ENCODE assay signal across 9 mouse cellular contexts in the genomic region with DNA sequence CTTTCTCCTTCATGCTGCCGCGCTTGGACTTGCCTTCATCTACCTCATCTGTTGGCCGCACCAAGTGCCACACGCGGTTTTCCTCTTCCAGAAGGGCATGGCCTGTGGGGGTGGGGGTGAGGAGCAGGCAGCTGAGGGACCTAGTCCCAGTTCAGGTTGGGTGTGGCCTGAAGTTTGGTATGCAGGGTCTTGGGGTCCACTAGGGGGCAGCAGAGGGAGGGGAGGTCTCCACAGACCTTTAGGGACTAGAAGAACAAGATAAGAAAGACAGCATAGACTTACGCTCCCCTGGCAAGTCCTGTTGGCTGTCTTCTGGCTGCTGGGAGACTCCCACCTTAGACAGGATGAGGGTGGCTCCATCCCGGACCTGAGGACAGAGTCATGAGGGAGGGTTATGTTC. TPM values are rescaled to one million over a fixed set of nuclear protein-coding genes. Genes with fewer than 3 reads are reported as not detected.
DNase-seq lines count a peak whose midpoint lies in the region; ATAC-seq and TF ChIP-seq lines count a peak whose summit lies in the region.
"Had no signal": no experiment of that assay in that cellular context is flagged by ENCODE, and none has a peak within 500 bp of the region (broad histone marks: within the 10 kb centered on the region; RNA-seq: fewer than 3 reads in every experiment).

No protein-coding gene starts in this region.

- H3K27me3 ChIP-seq in testis, adult 2 months (ENCODE audit: control insufficient read depth, insufficient read depth, low read length): no peaks in the 10 kb centered on the region
- no peaks in the 10 kb centered on the region for H3K27me3 ChIP-seq in liver, embryonic 14.5 days (ENCODE audit: control insufficient read depth, insufficient read depth, low read length)
- H3K27me3 ChIP-seq: heart, embryonic 13.5 days had no signal

- no peak overlapping the region for H3K4me3 ChIP-seq in testis, adult 2 months (ENCODE audit: control insufficient read depth, low read depth, low read length)
- H3K4me3 ChIP-seq in bone marrow, adult 2 months (replicated peaks; ENCODE audit: control insufficient read depth, low read depth, low read length): no peak overlapping the region
- no peak overlapping the region for H3K4me3 ChIP-seq in liver, embryonic 14.5 days (ENCODE audit: insufficient read depth in 1 of 2, low read depth in 2 of 2, low read length in 2 of 2)
- H3K4me3 ChIP-seq: heart, embryonic 13.5 days had no signal

- no peak for DNase-seq in testis, postnatal 14 days (ENCODE audit: low spot score)
- DNase-seq in liver, embryonic 14.5 days (ENCODE audit: low read depth in 3 of 3, low spot score in 3 of 3): peak in 2 of 3 experiments; percentile 53 to 60
- peak; percentile 88 for DNase-seq in retina, postnatal 1 day
- no peak for DNase-seq in ovary, postnatal 10 days (ENCODE audit: low spot score)

- H3K4me1 ChIP-seq in testis, adult 2 months (ENCODE audit: control insufficient read depth, insufficient read depth, low read length): no peaks in the 10 kb centered on the region; the same call in 1 of the 2 replicates
- H3K4me1 ChIP-seq in bone marrow, adult 2 months (ENCODE audit: control insufficient read depth, insufficient read depth, low read length): no peaks in the 10 kb centered on the region
- no peaks in the 10 kb centered on the region for H3K4me1 ChIP-seq in liver, embryonic 14.5 days (replicated peaks; ENCODE audit: control insufficient read depth in 2 of 2, insufficient read depth in 2 of 2, low read length in 1 of 2)
- H3K4me1 ChIP-seq: heart, embryonic 13.5 days had no signal

- ATAC-seq in erythroblast, adult 5-6 weeks (replicated peaks; ENCODE audit: low FRiP score, poor library complexity, severe bottlenecking): peak; percentile 39
- ATAC-seq in hematopoietic stem cell, adult 5-6 weeks (replicated peaks in 1 of 2; ENCODE audit: insufficient read depth in 1 of 2, low FRiP score in 2 of 2, low TSS enrichment in 1 of 2, low read depth in 1 of 2, poor library complexity in 2 of 2, severe bottlenecking in 2 of 2): peak; percentile 48 to 81; a peak in 3 of 4 replicates
- ATAC-seq in liver, embryonic 14.5 days (ENCODE audit: insufficient read depth): peak; percentile 38; the same call in 1 of the 2 replicates

- no peak overlapping the region for H3K9ac ChIP-seq in liver, embryonic 14.5 days (replicated peaks)
- H3K9ac ChIP-seq: heart, embryonic 13.5 days had no signal

- no peak overlapping the region for H3K4me2 ChIP-seq in liver, embryonic 14.5 days (ENCODE audit: low read depth)
- H3K4me2 ChIP-seq: heart, embryonic 13.5 days had no signal

- H3K27ac ChIP-seq in testis, adult 2 months (ENCODE audit: control insufficient read depth, insufficient read depth, low read depth, low read length): no peak overlapping the region
- H3K27ac ChIP-seq in bone marrow, adult 2 months (ENCODE audit: control insufficient read depth, insufficient read depth, low read depth, low read length, poor library complexity): no peak overlapping the region
- no peak overlapping the region for H3K27ac ChIP-seq in liver, embryonic 14.5 days
- H3K27ac ChIP-seq: heart, embryonic 13.5 days had no signal

- peak; percentile 62 for TF ChIP-seq CTCF in testis, adult 2 months (IDR thresholded peaks at IDR 0.05; ENCODE audit: control insufficient read depth, insufficient read depth, insufficient replicate concordance, low read depth, low read length)
- peak; percentile 81 for TF ChIP-seq CTCF in bone marrow, adult 2 months (IDR thresholded peaks at IDR 0.05; ENCODE audit: control insufficient read depth, insufficient read depth, low read length)
- peak; percentile 85 for TF ChIP-seq CTCF in liver, embryonic 14.5 days (IDR thresholded peaks at IDR 0.05; ENCODE audit: low read depth)

- no peak for TF ChIP-seq POLR2A in testis, adult 2 months (IDR thresholded peaks at IDR 0.05; ENCODE audit: control insufficient read depth, low read depth, low read length)
- TF ChIP-seq POLR2A in bone marrow, adult 2 months (IDR thresholded peaks at IDR 0.05; ENCODE audit: borderline replicate concordance, control insufficient read depth, low read depth, low read length): no peak

- H3K9me3 ChIP-seq in liver, embryonic 14.5 days (ENCODE audit: control insufficient read depth, low read length): no peaks in the 10 kb centered on the region
- H3K9me3 ChIP-seq: heart, embryonic 13.5 days had no signal

- no peak for TF ChIP-seq EP300 in liver, embryonic 14.5 days (IDR thresholded peaks at IDR 0.05; ENCODE audit: low read depth)

- WGBS in bone marrow, adult 2 months: 57% methylated on average over 7 of the region's 7 CpGs
- WGBS in liver, embryonic 14.5 days (ENCODE audit: insufficient replicate concordance): 44% methylated on average over 7 of the region's 7 CpGs

- no peaks in the 10 kb centered on the region; the same call in 1 of the 2 replicates for H3K36me3 ChIP-seq in testis, adult 2 months (ENCODE audit: control insufficient read depth, insufficient read depth, low read length)
- no peaks in the 10 kb centered on the region; the same call in 1 of the 2 replicates for H3K36me3 ChIP-seq in liver, embryonic 14.5 days (replicated peaks; ENCODE audit: control insufficient read depth, insufficient read depth, low read depth)

RNA-seq across cellular contexts. Expression of gene Mapk11, which starts 8.5 kb away (rescaled TPM):
- 2.0 and 2.6 TPM in 2 replicates for polyA plus RNA-seq in testis, adult 2 months (2012; rRNA removed)
- polyA plus RNA-seq in bone marrow, adult 2 months (2011; ENCODE audit: insufficient read depth, insufficient read length, low replicate concordance, missing spikeins): 5.7 and 7.6 TPM in 2 replicates
- total RNA-seq in erythroblast, adult 5-6 weeks (2015; ENCODE audit: low replicate concordance): not detected in 2 replicates
- 0.17 TPM in 1 of 2 replicates, not detected in the other for total RNA-seq in erythroblast, adult 5-6 weeks (2017; ENCODE audit: low replicate concordance)
- 1.6 and 2.4 TPM in 2 replicates for total RNA-seq in hematopoietic stem cell, adult 5-6 weeks (2017)
- 0.84 TPM in 2 replicates for polyA plus RNA-seq in liver, embryonic 14.5 days (2012; rRNA removed)
- 0.49 and 0.83 TPM in 2 replicates for polyA plus RNA-seq in liver, embryonic 14.5 days (2014; fragmentation: Nextera tagmentation; extraction: Ambion mirVana)

RNA-seq across cellular contexts. Expression of gene Mapk12, which starts 17.5 kb away (rescaled TPM):
- polyA plus RNA-seq in testis, adult 2 months (2012; rRNA removed): 0.79 and 1.0 TPM in 2 replicates
- 6.1 and 14.6 TPM in 2 replicates for polyA plus RNA-seq in bone marrow, adult 2 months (2011; ENCODE audit: insufficient read depth, insufficient read length, low replicate concordance, missing spikeins)
- not detected in 2 replicates for total RNA-seq in erythroblast, adult 5-6 weeks (2015; ENCODE audit: low replicate concordance)
- total RNA-seq in erythroblast, adult 5-6 weeks (2017; ENCODE audit: low replicate concordance): not detected in 2 replicates
- 5.7 and 8.7 TPM in 2 replicates for total RNA-seq in hematopoietic stem cell, adult 5-6 weeks (2017)
- polyA plus RNA-seq in liver, embryonic 14.5 days (2012; rRNA removed): 1.7 and 1.8 TPM in 2 replicates
- polyA plus RNA-seq in liver, embryonic 14.5 days (2014; fragmentation: Nextera tagmentation; extraction: Ambion mirVana): 1.1 TPM in 2 replicates

RNA-seq across cellular contexts. Expression of gene Plxnb2, which starts 22.6 kb away (rescaled TPM):
- 91.0 and 107 TPM in 2 replicates for polyA plus RNA-seq in testis, adult 2 months (2012; rRNA removed)
- polyA plus RNA-seq in bone marrow, adult 2 months (2011; ENCODE audit: insufficient read depth, insufficient read length, low replicate concordance, missing spikeins): 11.1 and 30.9 TPM in 2 replicates
- total RNA-seq in erythroblast, adult 5-6 weeks (2015; ENCODE audit: low replicate concordance): 9.6 and 14.2 TPM in 2 replicates
- total RNA-seq in erythroblast, adult 5-6 weeks (2017; ENCODE audit: low replicate concordance): 4.9 and 6.9 TPM in 2 replicates
- 13.9 and 23.7 TPM in 2 replicates for total RNA-seq in hematopoietic stem cell, adult 5-6 weeks (2017)
- polyA plus RNA-seq in liver, embryonic 14.5 days (2012; rRNA removed): 21.6 and 23.7 TPM in 2 replicates
- polyA plus RNA-seq in liver, embryonic 14.5 days (2014; fragmentation: Nextera tagmentation; extraction: Ambion mirVana): 16.4 and 18.3 TPM in 2 replicates

RNA-seq across cellular contexts. Expression of gene Hdac10, which starts 29.5 kb away (rescaled TPM):
- polyA plus RNA-seq in testis, adult 2 months (2012; rRNA removed): 4.0 and 4.5 TPM in 2 replicates
- polyA plus RNA-seq in bone marrow, adult 2 months (2011; ENCODE audit: insufficient read depth, insufficient read length, low replicate concordance, missing spikeins): 9.1 and 24.3 TPM in 2 replicates
- total RNA-seq in erythroblast, adult 5-6 weeks (2015; ENCODE audit: low replicate concordance): 1.5 TPM in 1 of 2 replicates, not detected in the other
- total RNA-seq in erythroblast, adult 5-6 weeks (2017; ENCODE audit: low replicate concordance): 1.7 and 2.5 TPM in 2 replicates
- 17.0 and 22.7 TPM in 2 replicates for total RNA-seq in hematopoietic stem cell, adult 5-6 weeks (2017)
- polyA plus RNA-seq in liver, embryonic 14.5 days (2012; rRNA removed): 8.1 and 8.5 TPM in 2 replicates
- polyA plus RNA-seq in liver, embryonic 14.5 days (2014; fragmentation: Nextera tagmentation; extraction: Ambion mirVana): 5.3 and 6.3 TPM in 2 replicates

RNA-seq across cellular contexts. Expression of gene Tubgcp6, which starts 35.0 kb away (rescaled TPM):
- polyA plus RNA-seq in testis, adult 2 months (2012; rRNA removed): 9.9 and 10.5 TPM in 2 replicates
- 10.0 and 31.9 TPM in 2 replicates for polyA plus RNA-seq in bone marrow, adult 2 months (2011; ENCODE audit: insufficient read depth, insufficient read length, low replicate concordance, missing spikeins)
- total RNA-seq in erythroblast, adult 5-6 weeks (2015; ENCODE audit: low replicate concordance): 7.3 and 13.8 TPM in 2 replicates
- 15.3 and 21.2 TPM in 2 replicates for total RNA-seq in erythroblast, adult 5-6 weeks (2017; ENCODE audit: low replicate concordance)
- 18.2 and 24.1 TPM in 2 replicates for total RNA-seq in hematopoietic stem cell, adult 5-6 weeks (2017)
- 12.0 and 13.6 TPM in 2 replicates for polyA plus RNA-seq in liver, embryonic 14.5 days (2012; rRNA removed)
- polyA plus RNA-seq in liver, embryonic 14.5 days (2014; fragmentation: Nextera tagmentation; extraction: Ambion mirVana): 6.3 and 7.7 TPM in 2 replicates

Comparison
In these comparisons a context has a peak if more than half of its experiments do, and no peak if none do; other contexts are left out.
1. DNase-seq: peak in liver, embryonic 14.5 days (2 of 3) and retina, postnatal 1 day (single experiment); none in testis, postnatal 14 days (single experiment) and ovary, postnatal 10 days (single experiment).
2. Peak in every context shown above with its lines, with median percentiles within 50 percentile points of each other: CTCF ChIP-seq and ATAC-seq.